ENCODE assay signal across 12 mouse cellular contexts in the genomic region with DNA sequence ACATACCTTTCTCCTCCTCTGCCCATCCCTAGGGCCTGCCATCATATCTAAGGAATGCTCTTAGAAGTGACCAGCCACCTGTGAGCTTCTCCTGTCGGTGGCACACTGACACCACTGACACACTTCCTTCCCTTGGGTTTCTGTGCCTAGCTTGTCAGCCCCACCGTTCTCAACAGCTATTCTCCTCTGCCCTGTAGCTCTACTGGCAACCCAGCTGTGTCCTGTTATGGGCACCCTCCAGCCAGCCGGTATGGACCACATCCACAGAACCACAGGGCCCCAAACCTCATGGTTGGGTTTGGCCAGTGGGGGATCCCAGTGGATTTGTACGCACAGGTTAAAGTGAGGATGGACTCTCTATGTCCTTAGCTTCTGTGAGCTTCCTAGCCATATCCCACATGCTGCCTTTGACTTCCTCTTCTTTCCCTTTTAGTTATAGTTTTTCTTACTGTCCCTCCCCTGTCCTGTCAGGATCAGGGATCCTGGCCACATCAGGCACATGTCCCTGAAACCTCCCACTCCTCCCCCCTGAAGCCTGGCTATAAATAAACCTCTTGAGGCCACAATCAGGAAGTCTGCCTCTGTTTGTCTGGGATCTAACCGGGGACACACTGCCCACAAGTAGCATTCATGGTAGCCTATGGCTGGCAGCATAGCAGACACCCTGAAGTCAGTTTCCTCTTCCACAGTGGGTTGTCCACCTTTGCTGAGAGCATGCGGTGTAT. TPM values are rescaled to one million over a fixed set of nuclear protein-coding genes. Genes with fewer than 3 reads are reported as not detected.
DNase-seq lines count a peak whose midpoint lies in the region; ATAC-seq lines count a peak whose summit lies in the region.
"Had no signal": no experiment of that assay in that cellular context is flagged by ENCODE, and none has a peak within 500 bp of the region (broad histone marks: within the 10 kb centered on the region; RNA-seq: fewer than 3 reads in every experiment).

No protein-coding gene starts in this region.

- no peak overlapping the region for H3K9ac ChIP-seq in intestine, embryonic 14.5 days (ENCODE audit: low read length)
- no peak overlapping the region for H3K9ac ChIP-seq in intestine, embryonic 15.5 days

- H3K4me2 ChIP-seq in intestine, embryonic 14.5 days (ENCODE audit: low read length), result no peak overlapping the region
- H3K4me2 ChIP-seq in intestine, embryonic 15.5 days (replicated peaks), result no peak overlapping the region

- DNase-seq in intestine, embryonic 14.5 days (ENCODE audit: low spot score), result peak; percentile 27
- peak; percentile 69 for DNase-seq in 416B (ENCODE audit: low read depth)
- peak; percentile 55 for DNase-seq in heart, adult 8-10 months (ENCODE audit: low spot score)
- DNase-seq in embryo, embryonic 9.5 days (ENCODE audit: extremely low spot score), result no peak
- DNase-seq in kidney, postnatal 4 days, result no peak
- DNase-seq in frontal cortex, postnatal 14 days (ENCODE audit: low spot score in 2 of 2), result no peak

- ATAC-seq in intestine, embryonic 14.5 days (replicated peaks; ENCODE audit: low FRiP score, low TSS enrichment, low read depth), result no peak
- no peak for ATAC-seq in intestine, embryonic 15.5 days
- peak; percentile 30 to 51; a peak in 3 of 4 replicates for ATAC-seq in hematopoietic stem cell, adult 5-6 weeks (replicated peaks in 1 of 2; ENCODE audit: insufficient read depth in 1 of 2, low FRiP score in 2 of 2, low TSS enrichment in 1 of 2, low read depth in 1 of 2, poor library complexity in 2 of 2, severe bottlenecking in 2 of 2)
- ATAC-seq: intestine, postnatal 0 days had no signal

- no peaks in the 10 kb centered on the region for H3K9me3 ChIP-seq in intestine, embryonic 14.5 days (ENCODE audit: control insufficient read depth, low read length)
- H3K9me3 ChIP-seq in intestine, embryonic 15.5 days, result no peaks in the 10 kb centered on the region
- H3K9me3 ChIP-seq: hindbrain, embryonic 10.5 days had no signal

- H3K27me3 ChIP-seq in intestine, embryonic 14.5 days (replicated peaks; ENCODE audit: control insufficient read depth, insufficient read depth, low read length), result no peaks in the 10 kb centered on the region
- no peaks in the 10 kb centered on the region for H3K27me3 ChIP-seq in intestine, embryonic 15.5 days (replicated peaks)

- H3K4me1 ChIP-seq in intestine, embryonic 14.5 days (replicated peaks; ENCODE audit: control insufficient read depth, insufficient read depth, low read length), result no peaks in the 10 kb centered on the region
- peaks cover 2% of the 10 kb centered on the region; the same call in 1 of the 2 replicates for H3K4me1 ChIP-seq in intestine, embryonic 15.5 days (replicated peaks)

- H3K27ac ChIP-seq in intestine, embryonic 14.5 days (ENCODE audit: low read depth), result no peak overlapping the region
- H3K27ac ChIP-seq in intestine, embryonic 15.5 days, result no peak overlapping the region
- H3K27ac ChIP-seq: hindbrain, embryonic 10.5 days had no signal

- 67% methylated on average over 6 of the region's 6 CpGs for WGBS in intestine, embryonic 14.5 days
- WGBS in intestine, embryonic 15.5 days, result 75% methylated on average over 6 of the region's 6 CpGs

- no peaks in the 10 kb centered on the region for H3K36me3 ChIP-seq in intestine, embryonic 14.5 days (ENCODE audit: control insufficient read depth, insufficient read depth, low read length)
- H3K36me3 ChIP-seq in intestine, embryonic 15.5 days, result no peaks in the 10 kb centered on the region
- H3K36me3 ChIP-seq: hindbrain, embryonic 10.5 days had no signal

- H3K4me3 ChIP-seq in intestine, embryonic 14.5 days (ENCODE audit: low read depth, low read length), result no peak overlapping the region
- no peak overlapping the region for H3K4me3 ChIP-seq in intestine, embryonic 15.5 days (replicated peaks)
- H3K4me3 ChIP-seq: erythroblast, embryonic 14.5 days; hindbrain, embryonic 10.5 days had no signal

RNA-seq across cellular contexts. Expression of a gene that starts 15.5 kb away (rescaled TPM):
- polyA plus RNA-seq in intestine, embryonic 14.5 days (2014; fragmentation: Nextera tagmentation; extraction: Ambion mirVana), result 0.12 and 0.15 TPM in 2 replicates
- 0.10 and 0.29 TPM in 2 replicates for polyA plus RNA-seq in intestine, embryonic 15.5 days (2015; fragmentation: Nextera tagmentation; extraction: Ambion mirVana)
- under 1 TPM; 0.41 to 0.92 (median 0.43) TPM for total RNA-seq in heart, adult 8-10 months (2022)
- total RNA-seq in hematopoietic stem cell, adult 5-6 weeks (2017), result not detected in 2 replicates
- total RNA-seq: megakaryocyte-erythroid progenitor cell, adult 5-6 weeks had no signal
- polyA plus RNA-seq: erythroblast, embryonic 14.5 days had no signal

RNA-seq across cellular contexts. Expression of a gene that starts 15.8 kb away (rescaled TPM):
- 4.7 and 4.9 TPM in 2 replicates for polyA plus RNA-seq in intestine, embryonic 14.5 days (2014; fragmentation: Nextera tagmentation; extraction: Ambion mirVana)
- 4.4 TPM in 2 replicates for polyA plus RNA-seq in intestine, embryonic 15.5 days (2015; fragmentation: Nextera tagmentation; extraction: Ambion mirVana)
- 10 to 100 TPM; 15.6 to 18.8 (median 16.4) TPM for total RNA-seq in heart, adult 8-10 months (2022)
- 2.8 and 9.5 TPM in 2 replicates for total RNA-seq in hematopoietic stem cell, adult 5-6 weeks (2017)
- polyA plus RNA-seq: erythroblast, embryonic 14.5 days had no signal

RNA-seq across cellular contexts. Expression of a gene that starts 19.7 kb away (rescaled TPM):
- 15.9 and 17.3 TPM in 2 replicates for polyA plus RNA-seq in intestine, embryonic 14.5 days (2014; fragmentation: Nextera tagmentation; extraction: Ambion mirVana)
- polyA plus RNA-seq in intestine, embryonic 15.5 days (2015; fragmentation: Nextera tagmentation; extraction: Ambion mirVana), result 20.3 and 21.4 TPM in 2 replicates
- total RNA-seq in heart, adult 8-10 months (2022), result 10 to 100 TPM in 2 of 4 experiments, 1 to 10 TPM in 2; 8.1 to 12.5 (median 10.0) TPM
- 4.1 and 7.5 TPM in 2 replicates for total RNA-seq in hematopoietic stem cell, adult 5-6 weeks (2017)
- polyA plus RNA-seq: erythroblast, embryonic 14.5 days had no signal

Comparison
In these comparisons a context has a peak if more than half of its experiments do, and no peak if none do; other contexts are left out.
1. ATAC-seq: peak in hematopoietic stem cell, adult 5-6 weeks (2 of 2); none in intestine, embryonic 14.5 days (single experiment) and intestine, embryonic 15.5 days (single experiment).
2. DNase-seq: peak in intestine, embryonic 14.5 days (single experiment), 416B (single experiment) and heart, adult 8-10 months (single experiment); none in embryo, embryonic 9.5 days (single experiment), kidney, postnatal 4 days (0 of 2) and frontal cortex, postnatal 14 days (0 of 2).